24 mouse cellular contexts compared by ENCODE assay signal in the genomic region with DNA sequence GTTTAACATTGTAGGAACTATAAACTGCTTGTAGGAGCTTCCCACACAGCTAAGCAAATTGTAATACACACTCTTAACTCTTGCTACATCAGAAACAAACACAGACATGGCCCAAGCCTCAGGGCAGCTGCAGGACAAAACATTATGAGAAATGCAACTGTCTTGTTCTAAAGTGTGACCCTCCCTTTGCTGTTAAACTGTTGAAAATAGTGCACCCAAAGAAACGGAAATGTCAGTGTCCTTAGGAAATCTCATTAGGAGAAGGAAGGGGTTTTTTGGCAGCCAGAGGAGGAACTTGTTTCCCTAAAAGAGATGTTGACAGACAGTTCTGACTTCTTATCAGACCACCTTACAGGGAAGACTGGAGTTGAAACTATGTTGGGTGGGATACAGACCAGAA. TPM values are rescaled to one million over a fixed set of nuclear protein-coding genes. Genes with fewer than 3 reads are reported as not detected.
DNase-seq lines count a peak whose midpoint lies in the region; ATAC-seq and TF ChIP-seq lines count a peak whose summit lies in the region.
"Had no signal": no experiment of that assay in that cellular context is flagged by ENCODE, and none has a peak within 500 bp of the region (broad histone marks: within the 10 kb centered on the region; RNA-seq: fewer than 3 reads in every experiment).

No protein-coding gene starts in this region.

- H3K4me3 ChIP-seq in liver, embryonic 13.5 days (replicated peaks): no peak overlapping the region
- H3K4me3 ChIP-seq in liver, embryonic 12.5 days: no peak overlapping the region
- H3K4me3 ChIP-seq in myocyte: no peak overlapping the region
- no peak overlapping the region for H3K4me3 ChIP-seq in limb, embryonic 10.5 days
- H3K4me3 ChIP-seq: embryonic facial prominence, embryonic 13.5 days; forebrain, embryonic 10.5 days; hindbrain, embryonic 13.5 days; limb, embryonic 12.5 days; midbrain, embryonic 15.5 days had no signal

- H3K36me3 ChIP-seq in liver, embryonic 13.5 days: no peaks in the 10 kb centered on the region
- H3K36me3 ChIP-seq in liver, embryonic 12.5 days: no peaks in the 10 kb centered on the region
- H3K36me3 ChIP-seq in myocyte (ENCODE audit: control insufficient read depth, insufficient read depth): no peaks in the 10 kb centered on the region
- H3K36me3 ChIP-seq in limb, embryonic 10.5 days: no peaks in the 10 kb centered on the region
- H3K36me3 ChIP-seq: embryonic facial prominence, embryonic 13.5 days; forebrain, embryonic 10.5 days; hindbrain, embryonic 13.5 days; limb, embryonic 12.5 days; midbrain, embryonic 15.5 days had no signal

- intact Hi-C loops in heart, postnatal 36 days (cut with DNase I): no loop called here

- H3K4me1 ChIP-seq in liver, embryonic 13.5 days (replicated peaks): 0 out of 2 replicates have a peak, but pooled peaks cover 8% of the 10 kb centered on the region
- peaks cover 18% of the 10 kb centered on the region for H3K4me1 ChIP-seq in liver, embryonic 12.5 days
- no peaks in the 10 kb centered on the region for H3K4me1 ChIP-seq in limb, embryonic 10.5 days
- H3K4me1 ChIP-seq: embryonic facial prominence, embryonic 13.5 days; forebrain, embryonic 10.5 days; hindbrain, embryonic 13.5 days; limb, embryonic 12.5 days; midbrain, embryonic 15.5 days had no signal

- H3K27me3 ChIP-seq in liver, embryonic 13.5 days: no peaks in the 10 kb centered on the region
- H3K27me3 ChIP-seq in liver, embryonic 12.5 days (replicated peaks): no peaks in the 10 kb centered on the region
- H3K27me3 ChIP-seq in myocyte (ENCODE audit: control insufficient read depth, insufficient read depth, insufficient read length): no peaks in the 10 kb centered on the region
- H3K27me3 ChIP-seq in limb, embryonic 10.5 days (ENCODE audit: low read depth, poor library complexity, severe bottlenecking): no peaks in the 10 kb centered on the region
- H3K27me3 ChIP-seq: embryonic facial prominence, embryonic 13.5 days; hindbrain, embryonic 13.5 days; limb, embryonic 12.5 days; midbrain, embryonic 15.5 days; Patski had no signal

- no peak for TF ChIP-seq POLR2A in myocyte (IDR thresholded peaks at IDR 0.05; ENCODE audit: insufficient read length, low read depth)

- DNase-seq in heart, adult 8-10 months (ENCODE audit: low spot score): peak; percentile 66
- DNase-seq in heart, postnatal 36 days: no peak
- DNase-seq in liver, embryonic 13.5 days: no peak
- no peak for DNase-seq in limb, embryonic 10.5 days (ENCODE audit: low spot score)
- DNase-seq: cerebellum, adult 18-20 months; kidney, adult 11 months; kidney, postnatal 25 days; lung, postnatal 10 days; right cerebral cortex, postnatal 25 days; thymus, adult 2 months had no signal

- H3K4me2 ChIP-seq in liver, embryonic 13.5 days: no peak overlapping the region
- H3K4me2 ChIP-seq in liver, embryonic 12.5 days: no peak overlapping the region
- peak overlapping the region; percentile 46 for H3K4me2 ChIP-seq in myocyte (ENCODE audit: low read depth)
- H3K4me2 ChIP-seq: embryonic facial prominence, embryonic 13.5 days; hindbrain, embryonic 13.5 days; limb, embryonic 12.5 days; midbrain, embryonic 15.5 days had no signal

- no peak overlapping the region for H3K9ac ChIP-seq in liver, embryonic 13.5 days
- no peak overlapping the region for H3K9ac ChIP-seq in liver, embryonic 12.5 days
- H3K9ac ChIP-seq: embryonic facial prominence, embryonic 13.5 days; hindbrain, embryonic 13.5 days; limb, embryonic 12.5 days; midbrain, embryonic 15.5 days had no signal

- WGBS in liver, embryonic 13.5 days (ENCODE audit: insufficient replicate concordance): 23% methylated on average over 1 of the region's 1 CpGs
- 26% methylated on average over 1 of the region's 1 CpGs for WGBS in liver, embryonic 12.5 days (ENCODE audit: insufficient replicate concordance)
- 79% methylated on average over 1 of the region's 1 CpGs for WGBS in limb, embryonic 10.5 days

- no peak overlapping the region for H3ac ChIP-seq in myocyte (ENCODE audit: control insufficient read depth, insufficient read length)

- no peak for ATAC-seq in liver, embryonic 13.5 days (ENCODE audit: low read depth)
- ATAC-seq in liver, embryonic 12.5 days: no peak
- peak; percentile 81 for ATAC-seq in granulocyte monocyte progenitor cell, adult 5-6 weeks (replicated peaks; ENCODE audit: poor library complexity, severe bottlenecking)
- ATAC-seq in inflammation-experienced regulatory T-cells, adult 6 months: no peak
- ATAC-seq: midbrain, embryonic 15.5 days had no signal

- no peaks in the 10 kb centered on the region for H3K79me2 ChIP-seq in myocyte (ENCODE audit: control insufficient read depth, insufficient read depth)

- H3K27ac ChIP-seq in liver, embryonic 13.5 days: peak overlapping the region; percentile 20; the same call in 1 of the 2 replicates
- H3K27ac ChIP-seq in liver, embryonic 12.5 days: no peak overlapping the region
- H3K27ac ChIP-seq in limb, embryonic 10.5 days: no peak overlapping the region
- H3K27ac ChIP-seq: embryonic facial prominence, embryonic 13.5 days; forebrain, embryonic 10.5 days; hindbrain, embryonic 13.5 days; limb, embryonic 12.5 days; midbrain, embryonic 15.5 days had no signal

- H3K9me3 ChIP-seq in liver, embryonic 13.5 days (replicated peaks): no peaks in the 10 kb centered on the region
- H3K9me3 ChIP-seq in liver, embryonic 12.5 days (replicated peaks): no peaks in the 10 kb centered on the region
- H3K9me3 ChIP-seq in limb, embryonic 10.5 days (replicated peaks): no peaks in the 10 kb centered on the region
- H3K9me3 ChIP-seq: embryonic facial prominence, embryonic 13.5 days; forebrain, embryonic 10.5 days; hindbrain, embryonic 13.5 days; limb, embryonic 12.5 days; midbrain, embryonic 15.5 days had no signal

TF ChIP-seq in myocyte, 11 proteins besides CTCF, POLR2A, EP300 and RAD21:
- no peak for TF ChIP-seq CEBPB (IDR thresholded peaks at IDR 0.05; ENCODE audit: insufficient read depth, poor library complexity, severe bottlenecking)
- no peak for TF ChIP-seq REST (IDR thresholded peaks at IDR 0.05; ENCODE audit: insufficient read depth, insufficient read length)
- TF ChIP-seq E2F4 (IDR thresholded peaks at IDR 0.05; ENCODE audit: insufficient read depth): no peak
- TF ChIP-seq POLR2AphosphoS2 (IDR thresholded peaks at IDR 0.05; ENCODE audit: insufficient read length, low read depth): no peak

RNA-seq across cellular contexts. Expression of a gene that starts 21.0 kb away (rescaled TPM):
- total RNA-seq in heart, adult 8-10 months (2022): 10 to 100 TPM; 38.6 to 45.7 (median 39.3) TPM
- total RNA-seq in heart, postnatal 36 days (2021): 10 to 100 TPM; 49.5 to 58.9 TPM
- 40.0 and 43.8 TPM in 2 replicates for polyA plus RNA-seq in liver, embryonic 13.5 days (2015; fragmentation: Nextera tagmentation; extraction: Ambion mirVana)
- polyA plus RNA-seq in liver, embryonic 12.5 days (2016; fragmentation: Nextera tagmentation; extraction: Ambion mirVana): 38.0 and 40.7 TPM in 2 replicates
- total RNA-seq in granulocyte monocyte progenitor cell, adult 5-6 weeks (2014; fragmentation: Nextera tagmentation): 255 and 265 TPM in 2 replicates
- total RNA-seq in granulocyte monocyte progenitor cell, adult 5-6 weeks (2017): 355 and 356 TPM in 2 replicates
- 15.6 TPM for polyA plus RNA-seq in myocyte (2012; fragmentation: generic; extraction: Trizol)
- 28.1 and 34.6 TPM in 2 replicates for polyA plus RNA-seq in limb, embryonic 10.5 days (2016; fragmentation: Nextera tagmentation; extraction: Ambion mirVana)
- polyA plus RNA-seq in inflammation-experienced regulatory T-cells, adult 6 months (2017; shearing (Covaris generic)): 100 to 1,000 TPM; 221 to 397 (median 300) TPM

RNA-seq across cellular contexts. Expression of a gene that starts 51.1 kb away (rescaled TPM):
- not detected for total RNA-seq in heart, adult 8-10 months (2022)
- not detected for total RNA-seq in heart, postnatal 36 days (2021)
- polyA plus RNA-seq in liver, embryonic 13.5 days (2015; fragmentation: Nextera tagmentation; extraction: Ambion mirVana): 0.05 TPM in 2 replicates
- not detected in 2 replicates for polyA plus RNA-seq in liver, embryonic 12.5 days (2016; fragmentation: Nextera tagmentation; extraction: Ambion mirVana)
- 4.4 and 4.6 TPM in 2 replicates for total RNA-seq in granulocyte monocyte progenitor cell, adult 5-6 weeks (2014; fragmentation: Nextera tagmentation)
- total RNA-seq in granulocyte monocyte progenitor cell, adult 5-6 weeks (2017): 3.2 and 6.5 TPM in 2 replicates
- not detected for polyA plus RNA-seq in myocyte (2012; fragmentation: generic; extraction: Trizol)
- not detected in 2 replicates for polyA plus RNA-seq in limb, embryonic 10.5 days (2016; fragmentation: Nextera tagmentation; extraction: Ambion mirVana)
- under 1 TPM in 1 of 3 experiments, not detected in 2; 0.38 TPM for polyA plus RNA-seq in inflammation-experienced regulatory T-cells, adult 6 months (2017; shearing (Covaris generic))
- total RNA-seq: adrenal gland, postnatal 4 days; layer of hippocampus, postnatal 14 days had no signal
- polyA plus RNA-seq: embryonic facial prominence, embryonic 13.5 days; forebrain, embryonic 10.5 days; frontal cortex, adult 2 months; hindbrain, embryonic 13.5 days; limb, embryonic 12.5 days; midbrain, embryonic 15.5 days; neural tube, embryonic 11.5 days; Patski; thymus, adult 2 months had no signal
